Mouse (Mus musculus) inflammation-experienced regulatory T-cells (primary cell): ENCODE results near the gene Vps18. TPM values are rescaled to one million over a fixed set of nuclear protein-coding genes. Genes with fewer than 3 reads are reported as not detected.

Experiments
- polyA plus RNA-seq, 2 experiments: library from polyadenylated mRNA; unstranded; fragments of 100-300 nt; shearing (Covaris generic); gene quantifications; one replicate each; pipeline ENCODE4 v1.2.1; 2017

Vps18 gene
- polyA plus RNA-seq: 10 to 100 TPM; 11.3 to 12.6 TPM

DNA sequence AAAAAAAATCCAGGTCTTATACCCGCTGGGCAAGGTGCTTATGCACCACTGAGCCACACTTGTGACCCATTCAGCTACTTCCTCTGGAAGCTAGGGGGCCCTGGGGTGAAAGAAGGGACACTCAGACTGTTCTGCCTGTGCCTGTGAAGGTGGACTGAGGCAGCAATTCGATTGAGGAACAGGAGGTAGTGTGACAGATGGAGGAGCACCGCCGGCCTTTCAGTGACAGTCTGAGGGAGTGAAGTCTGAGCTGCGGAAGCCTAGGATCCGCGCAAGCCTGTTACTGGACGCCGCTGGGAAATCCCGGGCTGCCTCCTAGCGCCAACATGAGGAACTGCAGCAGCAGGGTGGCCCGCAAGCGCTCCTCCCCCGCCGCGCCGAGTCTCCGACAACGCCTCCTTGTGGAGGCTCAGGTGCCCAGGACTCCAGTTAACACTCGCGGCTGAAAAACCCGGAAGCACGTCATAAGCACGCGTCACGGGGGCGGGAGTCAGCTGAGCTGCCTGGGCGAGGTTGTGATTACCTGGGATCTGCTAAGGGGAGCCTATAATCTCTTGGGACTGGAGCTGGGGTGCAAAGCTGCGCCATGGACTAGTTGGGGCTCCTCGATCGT is at the start of gene Vps18:
TSS of gene Vps18 (plus strand) at position 471 of the 613 bp plus-strand sequence.

DNA sequence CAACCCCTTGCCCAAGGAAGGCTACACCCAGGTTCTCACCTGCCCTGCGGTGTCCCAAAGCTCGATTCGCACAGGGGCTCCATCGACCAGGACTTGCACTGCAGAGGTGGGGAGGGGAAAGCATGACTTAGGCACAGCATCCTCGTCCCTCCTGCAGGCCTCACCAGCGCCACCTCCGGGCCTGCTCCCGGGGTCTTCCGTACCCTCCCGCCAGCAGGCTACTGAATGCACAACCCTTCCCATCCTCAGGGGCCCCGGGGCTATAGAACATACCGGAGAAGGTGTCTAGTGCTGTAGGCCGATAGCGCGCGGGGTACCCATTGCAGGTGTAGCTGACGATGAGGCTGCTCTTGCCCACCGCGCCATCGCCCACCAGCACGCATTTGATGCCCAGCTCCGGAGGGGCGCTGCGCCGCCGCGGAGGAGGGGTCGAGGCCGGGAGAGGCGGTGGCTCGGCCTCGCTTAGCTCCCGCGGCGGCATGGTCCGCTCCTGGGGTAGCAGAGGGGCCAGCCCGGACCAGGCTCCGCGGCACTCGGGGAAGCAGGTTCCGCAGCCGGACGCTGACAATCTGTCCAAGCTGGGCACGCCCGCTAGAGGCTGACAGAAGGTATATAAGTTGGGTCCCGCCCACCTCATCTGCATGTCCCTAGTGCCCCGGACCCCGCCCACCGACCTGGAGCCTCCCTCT is 17.8 kb upstream of the Vps18 start, which contains the start of gene Rhov:
TSS of gene Rhov (minus strand) at position 630 of the 689 bp plus-strand sequence.

DNA sequence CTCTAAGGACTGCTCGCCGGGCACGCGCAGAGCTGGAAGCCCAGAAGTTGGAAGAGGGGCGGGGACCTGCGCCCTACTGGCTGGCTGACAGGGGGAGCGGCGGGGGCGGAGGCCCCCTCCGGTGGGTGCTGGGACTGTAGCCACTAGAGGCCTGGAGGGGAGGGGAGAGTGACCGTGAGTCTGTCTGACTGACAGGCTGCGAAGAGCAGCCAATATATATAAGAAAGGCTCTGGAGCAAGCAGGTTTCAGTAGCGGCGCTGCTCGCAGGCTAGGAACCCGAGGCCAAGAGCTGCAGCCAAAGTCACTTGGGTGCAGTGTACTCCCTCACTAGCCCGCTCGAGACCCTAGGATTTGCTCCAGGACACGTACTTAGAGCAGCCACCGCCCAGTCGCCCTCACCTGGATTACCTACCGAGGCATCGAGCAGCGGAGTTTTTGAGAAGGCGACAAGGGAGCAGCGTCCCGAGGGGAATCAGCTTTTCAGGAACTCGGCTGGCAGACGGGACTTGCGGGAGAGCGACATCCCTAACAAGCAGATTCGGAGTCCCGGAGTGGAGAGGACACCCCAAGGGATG is 37.1 kb downstream of the Vps18 start, which contains the start of gene Dll4:
TSS of gene Dll4 (plus strand) at position 217 of the 576 bp plus-strand sequence.

Other genes with a start within 250 kb of the Vps18 start
- under 1 TPM; 0.52 to 0.94 TPM for gene Knl1, start 241.6 kb upstream of the Vps18 start, polyA plus RNA-seq
- gene Rad51, start 175.9 kb upstream of the Vps18 start, polyA plus RNA-seq: 1 to 10 TPM; 3.6 to 3.8 TPM
- 10 to 100 TPM; 22.2 to 26.8 TPM for gene Rmdn3, start 131.7 kb upstream of the Vps18 start, polyA plus RNA-seq
- gene Gchfr, start 121.0 kb upstream of the Vps18 start, polyA plus RNA-seq: under 1 TPM; 0.34 to 0.60 TPM
- gene Gm14137, start 114.2 kb upstream of the Vps18 start, polyA plus RNA-seq: under 1 TPM; 0.70 to 0.83 TPM
- gene Zfyve19, start 80.1 kb upstream of the Vps18 start, polyA plus RNA-seq: 10 to 100 TPM; 40.0 to 50.1 TPM
- 10 to 100 TPM; 22.5 to 35.9 TPM for gene Dnajc17, start 79.9 kb upstream of the Vps18 start, polyA plus RNA-seq
- not detected for gene Ppp1r14d, start 58.8 kb upstream of the Vps18 start, polyA plus RNA-seq
- gene Spint1, start 51.4 kb upstream of the Vps18 start, polyA plus RNA-seq: under 1 TPM in 1 of 2 experiments, not detected in 1; 0.81 TPM
- under 1 TPM in 1 of 2 experiments, not detected in 1; 0.78 TPM for gene Rhov, start 17.5 kb upstream of the Vps18 start, polyA plus RNA-seq
- gene Dll4, start 37.0 kb downstream of the Vps18 start, polyA plus RNA-seq: not detected
- gene Chac1, start 62.5 kb downstream of the Vps18 start, polyA plus RNA-seq: 1 to 10 TPM in 1 of 2 experiments, under 1 TPM in 1; 0.29 to 1.9 TPM
- gene Ino80, start 188.9 kb downstream of the Vps18 start, polyA plus RNA-seq: 1 to 10 TPM; 4.4 to 6.2 TPM